Mouse (Mus musculus) hindbrain, embryonic 16.5 days (tissue): Measurements from ENCODE around the gene Tubgcp2. TPM values are rescaled to one million over a fixed set of nuclear protein-coding genes. Genes with fewer than 3 reads are reported as not detected.

Experiments
- ATAC-seq: fragments of 200-750 bp; cut with Nextera tagmentation; 2 replicates; pipeline ENCODE4 v1.8.0; 2017; ENCODE audit warnings: moderate TSS enrichment, moderate library complexity
- H3K27ac ChIP-seq: fragments of 300-500 bp; sonication (generic); 2 replicates; pipeline ENCODE4 v1.5.1; 2014; ENCODE audit warnings: low read depth, mild to moderate bottlenecking, control low read depth, low read length, moderate library complexity
- H3K27me3 ChIP-seq: fragments of 300-500 bp; sonication (generic); replicated peaks from 2 replicates; pipeline ENCODE4 v1.6.1; 2014; ENCODE audit warnings: low read length; ENCODE audit not compliant: control insufficient read depth, insufficient read depth
- H3K36me3 ChIP-seq: fragments of 300-500 bp; sonication (generic); 2 replicates; pipeline ENCODE4 v1.6.1; 2014; ENCODE audit warnings: mild to moderate bottlenecking, low read length, moderate library complexity, mixed read lengths; ENCODE audit not compliant: control insufficient read depth, insufficient read depth
- H3K4me1 ChIP-seq: fragments of 300-500 bp; sonication (generic); 2 replicates; pipeline ENCODE4 v1.6.1; 2014; ENCODE audit warnings: low read depth, low read length; ENCODE audit not compliant: control insufficient read depth, insufficient read depth
- H3K4me2 ChIP-seq: fragments of 300-500 bp; sonication (generic); 2 replicates; pipeline ENCODE4 v1.6.1; 2014; ENCODE audit warnings: mild to moderate bottlenecking, low read length, control low read depth, moderate library complexity
- H3K4me3 ChIP-seq: fragments of 300-500 bp; sonication (generic); 2 replicates; pipeline ENCODE4 v1.5.1; 2014; ENCODE audit warnings: mild to moderate bottlenecking, low read length, control low read depth, moderate library complexity
- H3K9ac ChIP-seq: fragments of 300-500 bp; sonication (generic); 2 replicates; pipeline ENCODE4 v1.6.1; 2014; ENCODE audit warnings: low read depth, mild to moderate bottlenecking, control low read depth, low read length, moderate library complexity
- H3K9me3 ChIP-seq: fragments of 300-500 bp; sonication (generic); 2 replicates; pipeline ENCODE4 v1.6.1; 2014; ENCODE audit warnings: mild to moderate bottlenecking, low read length, moderate library complexity; ENCODE audit not compliant: control insufficient read depth
- WGBS: fragments of 180-500 bp; shearing (Covaris S2); extraction: QIAGEN DNeasy Blood & Tissue Kit; methylation state at CpG from one replicate; pipeline ENCODE4 v1.1.7; 2014; 5-methylcytosine and 5-hydroxymethylcytosine counted together
- polyA plus RNA-seq: library from polyadenylated mRNA; unstranded; fragments of >200 nt; fragmentation: Nextera tagmentation; extraction: Ambion mirVana; gene quantifications from 2 replicates; pipeline ENCODE4 v1.2.1, GENCODE M21; 2015

Gene Tubgcp2
- polyA plus RNA-seq, 1 experiment from 2014 or later, result 57.2 TPM

DNA sequence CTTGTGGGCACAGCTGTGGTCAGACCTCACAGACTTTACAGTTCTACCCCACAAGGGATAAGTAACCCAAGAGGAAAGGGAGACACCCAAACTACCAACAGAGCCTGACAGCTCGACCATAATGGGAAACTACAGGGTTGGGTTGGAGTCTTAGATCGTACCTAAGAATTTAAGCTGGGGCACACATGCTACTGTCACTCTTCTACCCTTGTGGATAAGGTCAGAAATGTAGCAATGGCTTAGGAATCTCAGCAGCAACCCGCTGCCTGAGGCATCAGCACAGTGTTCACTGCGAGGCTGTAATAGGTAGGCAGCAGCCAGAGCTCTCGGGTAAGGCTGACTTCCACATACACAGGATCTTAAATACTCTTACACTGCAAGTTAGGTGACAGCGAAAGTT is 42.9 kb downstream of the Tubgcp2 start:
- no peaks in the 10 kb centered on the region for H3K9me3 ChIP-seq
- no peak overlapping the region for H3K9ac ChIP-seq
- ATAC-seq, result no peak
- H3K4me3 ChIP-seq, result no peak overlapping the region
- H3K27me3 ChIP-seq, result no peaks in the 10 kb centered on the region
- H3K27ac ChIP-seq, result no peak overlapping the region
- WGBS, result 90% methylated on average over 6 of the region's 6 CpGs
- peaks cover 21% of the 10 kb centered on the region for H3K36me3 ChIP-seq
- H3K4me1 ChIP-seq, result no peaks in the 10 kb centered on the region
- H3K4me2 ChIP-seq, result no peak overlapping the region

- 28% methylated on average over 7 of the region's 7 CpGs for WGBS
Observed at GRCm38 (mm10) chr7:139992406-139992805, 44.1 kb downstream of the Tubgcp2 start, which contains the start of gene Adam8. TSS of gene Adam8 (minus strand) at chr7:139992562.

GRCm38 (mm10) chr7:139990864-139991394 is 45.5 kb downstream of the Tubgcp2 start:
- Histone ChIP-seq H3K4me3 (no peak overlapping the region), H3K9ac (no peak overlapping the region), H3K4me2 (no peak overlapping the region), H3K9me3 (no peaks in the 10 kb centered on the region), H3K27me3 (no peaks in the 10 kb centered on the region), H3K36me3 (peaks cover 3% of the 10 kb centered on the region; the same call in 1 of the 2 replicates), H3K27ac (no peak overlapping the region), H3K4me1 (no peaks in the 10 kb centered on the region)
- 90% methylated on average over 8 of the region's 8 CpGs for WGBS
- no peak for ATAC-seq

More at GRCm38 (mm10) chr7:139992406-139992805, 44.1 kb downstream of the Tubgcp2 start, which contains the start of gene Adam8:
- Histone ChIP-seq H3K36me3 (peaks cover 14% of the 10 kb centered on the region), H3K4me1 (no peaks in the 10 kb centered on the region), H3K27me3 (no peaks in the 10 kb centered on the region), H3K27ac (no peak within 1 kb of the TSS), H3K4me3 (no peak within 1 kb of the TSS), H3K9me3 (no peaks in the 10 kb centered on the region), H3K9ac (no peak within 1 kb of the TSS), H3K4me2 (no peak within 1 kb of the TSS)
- ATAC-seq, result no peak

DNA sequence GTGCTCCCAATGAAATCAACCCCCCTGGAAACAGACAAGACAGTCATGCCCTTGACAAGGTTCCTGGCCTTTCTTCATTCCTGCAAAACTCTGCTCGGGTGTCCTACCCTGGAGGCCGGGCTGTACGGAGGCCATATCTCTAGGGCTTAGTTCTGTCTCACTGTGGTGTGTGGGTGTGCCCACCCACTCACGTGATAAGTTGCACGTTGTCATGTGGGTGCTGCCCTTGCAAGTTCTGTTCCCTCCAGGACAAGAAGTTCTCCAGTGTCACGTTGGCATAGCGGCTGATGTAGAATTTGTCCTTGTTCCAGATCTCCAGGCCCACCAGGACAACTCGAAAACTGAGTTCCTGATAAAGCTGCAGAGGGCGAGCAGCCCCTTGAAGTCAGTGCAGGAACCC is 48.2 kb downstream of the Tubgcp2 start:
- H3K4me1 ChIP-seq, result no peaks in the 10 kb centered on the region
- no peak overlapping the region for H3K27ac ChIP-seq
- no peak for ATAC-seq
- H3K9ac ChIP-seq, result no peak overlapping the region
- H3K27me3 ChIP-seq, result no peaks in the 10 kb centered on the region
- H3K4me3 ChIP-seq, result no peak overlapping the region
- H3K36me3 ChIP-seq, result no peaks in the 10 kb centered on the region
- H3K4me2 ChIP-seq, result no peak overlapping the region
- H3K9me3 ChIP-seq, result no peaks in the 10 kb centered on the region
- WGBS, result 88% methylated on average over 9 of the region's 9 CpGs

- Histone ChIP-seq H3K4me1 (no peaks in the 10 kb centered on the region; the same call in 1 of the 2 replicates), H3K27ac (no peak overlapping the region), H3K4me3 (no peak overlapping the region), H3K36me3 (no peaks in the 10 kb centered on the region), H3K9me3 (no peaks in the 10 kb centered on the region), H3K27me3 (no peaks in the 10 kb centered on the region), H3K9ac (no peak overlapping the region), H3K4me2 (no peak overlapping the region)
- no peak for ATAC-seq
- WGBS, result 91% methylated on average over 11 of the region's 11 CpGs
Observed at GRCm38 (mm10) chr7:139984505-139984904, 52.0 kb downstream of the Tubgcp2 start.

- peaks cover 11% of the 10 kb centered on the region for H3K4me1 ChIP-seq
- no peak overlapping the region for H3K27ac ChIP-seq
- no peak overlapping the region for H3K4me3 ChIP-seq
- no peak overlapping the region for H3K4me2 ChIP-seq
- no peaks in the 10 kb centered on the region for H3K27me3 ChIP-seq
- ATAC-seq, result no peak
- no peaks in the 10 kb centered on the region for H3K9me3 ChIP-seq
- no peak overlapping the region for H3K9ac ChIP-seq
- no peaks in the 10 kb centered on the region for H3K36me3 ChIP-seq
- WGBS, result 92% methylated on average over 11 of the region's 11 CpGs
Observed at GRCm38 (mm10) chr7:139982058-139982457, 54.4 kb downstream of the Tubgcp2 start.

GRCm38 (mm10) chr7:139980778-139981177 is 55.7 kb downstream of the Tubgcp2 start:
- ATAC-seq, result no peak
- H3K9me3 ChIP-seq, result no peaks in the 10 kb centered on the region
- H3K36me3 ChIP-seq, result no peaks in the 10 kb centered on the region
- WGBS, result 54% methylated on average over 3 of the region's 3 CpGs
- H3K4me3 ChIP-seq, result no peak overlapping the region
- peaks cover 11% of the 10 kb centered on the region for H3K4me1 ChIP-seq
- no peak overlapping the region for H3K9ac ChIP-seq
- no peak overlapping the region for H3K27ac ChIP-seq
- no peak overlapping the region for H3K4me2 ChIP-seq
- no peaks in the 10 kb centered on the region for H3K27me3 ChIP-seq

DNA sequence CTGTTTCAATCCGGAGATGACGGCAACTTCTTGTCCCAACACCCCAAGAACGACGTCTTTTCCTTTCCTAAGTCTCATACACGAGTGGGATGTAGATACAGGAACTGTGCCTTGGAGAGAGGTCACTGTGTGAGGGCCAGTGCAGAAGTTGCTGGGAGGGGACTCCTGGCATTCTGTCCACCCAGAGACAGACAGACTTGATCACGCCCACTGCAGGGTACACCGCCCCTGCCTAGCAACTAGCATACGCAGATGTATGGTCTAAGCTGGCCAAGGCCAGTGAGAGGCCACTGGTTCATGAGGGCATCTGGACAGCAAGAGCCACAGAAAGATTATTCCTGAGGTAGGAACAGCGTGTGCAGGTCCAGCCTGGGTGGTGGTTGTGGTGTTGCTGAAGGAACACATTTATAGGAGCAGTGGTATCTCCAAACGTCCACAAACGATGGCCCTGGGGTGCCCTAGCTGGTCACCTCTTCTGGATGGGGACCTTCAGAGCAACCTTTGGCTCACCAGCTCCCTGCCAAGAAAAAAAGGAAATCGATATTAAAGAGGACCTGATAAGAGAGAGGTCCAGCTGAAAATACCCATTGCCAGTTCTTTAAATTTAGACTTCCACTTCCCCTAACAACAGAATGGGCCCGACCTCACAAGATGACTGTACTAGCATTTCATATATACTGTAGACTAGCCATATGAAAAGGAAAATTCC is 57.3 kb downstream of the Tubgcp2 start:
- Histone ChIP-seq H3K27me3 (no peaks in the 10 kb centered on the region), H3K4me1 (peaks cover 11% of the 10 kb centered on the region), H3K4me2 (peak overlapping the region; percentile 92), H3K9me3 (no peaks in the 10 kb centered on the region), H3K27ac (peak overlapping the region; percentile 39; the same call in 1 of the 2 replicates), H3K4me3 (peak overlapping the region; percentile 62), H3K36me3 (no peaks in the 10 kb centered on the region), H3K9ac (peak overlapping the region; percentile 76)
- ATAC-seq, result peak; percentile 73
- WGBS, result 43% methylated on average over 13 of the region's 13 CpGs

DNA sequence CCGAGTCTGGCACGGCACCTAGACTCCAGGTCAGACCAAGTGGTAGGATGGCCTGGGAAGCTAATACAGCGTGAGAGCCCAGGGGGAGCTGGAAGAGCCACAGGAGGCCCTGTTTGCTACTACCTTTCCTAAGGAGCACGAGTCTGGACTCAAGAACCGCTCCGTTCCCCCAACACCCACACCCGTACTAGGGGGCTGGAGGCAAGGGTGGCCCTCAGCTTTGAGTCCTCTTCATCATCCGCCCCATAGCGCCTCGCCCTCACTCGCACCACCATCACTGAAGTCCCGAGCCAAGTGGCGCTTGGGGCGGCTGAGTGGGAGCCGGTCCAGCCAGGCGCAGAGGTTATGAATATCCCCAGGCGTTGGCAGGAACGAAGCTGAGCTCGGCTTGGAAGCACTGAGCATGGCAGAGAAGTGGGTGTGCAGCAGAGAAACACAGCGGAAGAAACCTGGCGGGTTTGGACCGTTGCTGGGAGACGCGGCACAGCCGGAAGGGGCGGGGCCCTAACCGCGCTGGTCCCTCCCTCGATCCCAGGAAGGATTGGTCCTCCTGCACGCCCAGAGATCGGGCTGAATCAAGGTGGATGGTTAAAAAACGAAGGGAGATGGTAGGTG is 58.1 kb downstream of the Tubgcp2 start, which contains the start of gene 6430531B16Rik:
Gene 6430531B16Rik, minus strand, starts transcription at position 478 of the 615 bp plus-strand sequence.
- no peaks in the 10 kb centered on the region for H3K9me3 ChIP-seq
- peak within 1 kb of the TSS; percentile 76 for H3K9ac ChIP-seq
- WGBS, result 3% methylated on average over 32 of the region's 32 CpGs
- H3K36me3 ChIP-seq, result no peaks in the 10 kb centered on the region
- H3K4me2 ChIP-seq, result peak within 1 kb of the TSS; percentile 92
- no peaks in the 10 kb centered on the region for H3K27me3 ChIP-seq
- ATAC-seq, result peak; percentile 98
- H3K4me1 ChIP-seq, result peaks cover 11% of the 10 kb centered on the region
- peak within 1 kb of the TSS; percentile 62 for H3K4me3 ChIP-seq
- H3K27ac ChIP-seq, result peak within 1 kb of the TSS; percentile 48
